Mouse (Mus musculus): ENCODE data around the gene Med14. TPM values are rescaled to one million over a fixed set of nuclear protein-coding genes. Genes with fewer than 3 reads are reported as not detected.

Med14 gene
- polyA plus RNA-seq, 1 experiment from 2014 or later, result 11.1 TPM

Other genes starting within 250 kb of the Med14 start
- gene Atp6ap2, start 174.3 kb downstream of the Med14 start, polyA plus RNA-seq (2015; fragmentation: Nextera tagmentation; extraction: Ambion mirVana), result 96.0 and 105 TPM in 2 replicates
- 42.4 and 42.5 TPM in 2 replicates for gene 1810030O07Rik, start 88.4 kb downstream of the Med14 start, polyA plus RNA-seq (2015; fragmentation: Nextera tagmentation; extraction: Ambion mirVana)